Mouse (Mus musculus): Measurements from ENCODE around the gene Eif3b.
"Not testable (repeated sequence)": the region's sequence is repeated elsewhere in the genome, so short reads cannot be mapped to it uniquely, and the experiment has no call there.

Gene Eif3b

DNA sequence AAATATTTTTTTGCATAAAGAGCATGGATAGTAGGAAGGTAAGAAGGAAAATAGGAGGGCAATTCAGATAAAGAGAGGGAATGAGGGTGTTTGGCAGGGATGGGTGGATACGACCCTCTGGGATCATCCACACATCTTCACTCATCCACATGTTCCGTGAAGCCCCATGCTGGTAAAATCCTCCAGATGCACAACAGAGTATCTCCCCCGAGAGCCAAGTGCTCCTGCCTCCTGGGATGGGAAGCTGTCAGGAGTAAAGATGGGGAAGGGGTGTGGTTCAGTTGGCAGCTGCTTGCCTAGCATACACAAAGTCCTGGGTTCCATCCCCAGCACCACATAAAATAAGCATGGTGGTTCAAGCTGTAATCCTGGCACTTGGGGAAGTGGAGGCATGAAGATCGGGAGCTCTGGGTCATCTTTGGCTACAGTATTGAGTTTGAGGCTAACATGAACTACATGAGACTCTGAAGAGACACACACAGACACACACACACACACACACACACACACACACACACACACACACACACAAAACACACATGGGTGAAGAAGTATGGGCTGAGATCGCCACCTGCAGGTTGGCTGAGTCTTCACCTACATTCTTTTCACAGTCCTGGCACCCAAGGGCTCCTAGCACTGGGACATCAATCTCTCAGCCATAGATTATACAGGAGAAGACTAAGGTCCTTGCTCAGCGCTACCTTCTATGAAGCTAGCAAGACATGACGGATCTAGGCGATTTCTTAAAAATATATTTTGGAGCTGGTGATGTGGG, 22.8 kb upstream of the Eif3b start:
- no peak for DNase-seq

DNA sequence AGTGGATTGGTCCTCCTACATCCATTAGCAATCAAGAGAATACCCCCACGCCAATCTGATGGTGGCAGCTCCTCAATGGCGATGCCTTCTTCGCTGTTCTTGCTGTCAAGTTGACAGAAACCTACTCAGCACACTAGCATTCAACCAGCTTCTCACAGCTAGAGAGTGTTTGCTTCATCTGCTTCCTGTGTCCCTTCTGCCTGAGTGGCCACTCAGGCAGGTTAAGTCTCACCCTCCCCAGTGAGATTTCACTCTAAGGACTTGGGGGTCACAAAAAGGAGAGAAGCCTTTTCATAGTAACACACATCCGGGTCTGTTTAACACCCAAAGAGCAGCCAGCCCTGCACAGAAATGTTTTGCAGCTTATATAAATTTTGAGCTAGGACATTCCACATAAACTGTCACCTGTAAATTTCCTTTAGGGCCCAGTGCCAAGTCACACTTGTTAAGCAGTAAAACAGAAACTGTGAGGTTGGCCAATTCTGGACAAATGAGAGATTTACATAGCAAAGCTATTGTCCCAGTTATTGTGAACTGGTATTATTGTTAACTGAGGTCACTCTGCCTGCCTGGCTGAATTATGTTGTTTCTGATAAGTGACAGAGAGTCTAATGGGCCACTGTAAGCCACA, 16.4 kb upstream of the Eif3b start:
- no peak for DNase-seq

DNA sequence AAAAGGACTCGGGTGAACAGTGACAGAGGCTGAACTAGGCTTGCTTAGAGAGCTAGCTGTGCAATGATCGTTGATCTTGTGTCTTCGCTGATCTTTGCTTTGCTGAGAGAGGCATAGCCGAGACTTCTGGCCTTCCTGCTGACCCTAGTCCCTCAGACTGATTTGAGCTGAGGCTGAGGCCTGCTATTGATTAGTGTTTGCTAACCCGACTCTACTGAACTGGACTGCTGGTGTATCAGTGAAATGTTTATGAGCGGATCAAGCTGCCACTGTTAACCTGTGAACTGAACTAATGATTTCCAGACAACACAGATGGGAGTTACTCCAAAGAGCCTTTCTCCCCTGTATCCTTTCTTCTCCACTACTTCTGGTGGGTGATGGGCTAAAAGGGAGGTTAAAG, 14.0 kb upstream of the Eif3b start:
- no peak for DNase-seq

DNA sequence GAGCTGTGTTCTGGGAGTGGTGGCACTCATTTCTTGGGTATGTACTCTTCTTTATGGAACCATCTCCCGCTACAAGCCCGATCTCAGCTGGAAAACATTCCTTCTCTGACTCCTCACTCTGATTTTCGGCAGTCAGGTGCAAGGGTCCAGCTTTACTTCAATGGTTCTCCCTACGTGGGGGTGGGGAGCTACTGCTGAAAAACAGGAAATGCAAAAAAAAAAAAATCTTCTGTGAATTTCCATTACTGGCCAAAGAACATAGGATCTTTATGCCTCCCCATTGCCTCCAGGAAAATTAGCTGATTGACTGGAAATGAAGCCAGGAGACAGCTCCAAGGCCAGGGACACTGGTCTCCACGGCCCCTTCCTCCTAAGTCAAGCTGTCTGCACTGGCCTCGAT, 12.5 kb upstream of the Eif3b start:
- DNase-seq, result no peak

DNA sequence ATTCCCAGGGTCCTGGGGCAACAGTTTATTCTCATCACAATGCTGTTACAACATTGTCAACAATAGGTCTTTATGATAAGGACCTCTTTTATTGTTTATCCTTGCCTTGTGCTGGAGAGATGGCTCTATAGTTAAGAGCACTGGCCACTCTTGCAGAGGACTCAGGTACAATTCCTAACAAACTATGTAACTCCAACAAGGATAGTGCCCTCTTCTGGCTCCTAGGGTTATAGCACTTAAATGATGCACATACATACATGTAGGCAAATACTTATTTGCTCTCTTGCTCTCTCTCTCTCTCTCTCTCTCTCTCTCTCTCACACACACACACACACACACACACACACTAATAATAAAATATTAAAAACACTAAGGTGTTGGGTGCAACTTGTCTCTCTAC, 10.3 kb upstream of the Eif3b start:
- no peak for DNase-seq

DNA sequence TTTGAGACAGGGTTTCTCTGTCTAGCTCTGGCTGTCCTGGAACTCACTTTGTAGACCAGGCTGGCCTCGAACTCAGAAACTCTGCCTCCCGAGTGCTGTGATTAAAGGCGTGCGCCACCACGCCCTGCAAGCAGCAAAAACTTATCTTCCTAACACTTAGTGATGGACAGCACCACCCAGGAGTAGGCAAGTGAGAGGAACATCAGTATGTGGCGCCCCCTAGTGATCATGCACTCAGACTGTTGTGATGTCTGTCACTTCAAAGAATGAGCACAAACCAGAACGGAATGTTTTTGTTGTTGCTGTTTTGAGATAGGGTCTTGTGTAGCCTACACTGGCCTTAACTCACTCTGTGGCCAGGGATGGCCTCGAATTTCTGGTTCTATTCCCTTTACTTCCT, 7.8 kb upstream of the Eif3b start:
- peak; percentile 42 for DNase-seq

DNA sequence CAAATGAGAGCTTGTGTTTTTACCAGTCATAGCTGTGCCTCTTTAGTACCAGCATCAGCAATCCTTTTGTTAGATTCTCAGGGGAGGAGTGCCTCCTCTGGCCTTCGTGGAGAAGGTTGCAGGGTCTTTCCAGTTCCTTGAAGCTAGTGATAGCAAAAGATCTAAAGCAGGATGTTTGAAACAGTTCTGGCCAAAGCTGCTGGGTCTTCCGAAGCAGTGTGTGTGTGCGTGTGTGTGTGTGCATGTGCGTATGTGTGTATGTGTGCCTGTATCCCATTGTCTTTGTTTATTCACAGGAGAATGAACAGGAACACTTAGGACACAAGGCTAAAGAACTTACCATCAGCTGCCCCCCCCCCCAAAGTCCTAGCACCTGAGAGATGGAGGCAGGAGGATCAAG, 4.5 kb upstream of the Eif3b start:
- no peak for DNase-seq

DNA sequence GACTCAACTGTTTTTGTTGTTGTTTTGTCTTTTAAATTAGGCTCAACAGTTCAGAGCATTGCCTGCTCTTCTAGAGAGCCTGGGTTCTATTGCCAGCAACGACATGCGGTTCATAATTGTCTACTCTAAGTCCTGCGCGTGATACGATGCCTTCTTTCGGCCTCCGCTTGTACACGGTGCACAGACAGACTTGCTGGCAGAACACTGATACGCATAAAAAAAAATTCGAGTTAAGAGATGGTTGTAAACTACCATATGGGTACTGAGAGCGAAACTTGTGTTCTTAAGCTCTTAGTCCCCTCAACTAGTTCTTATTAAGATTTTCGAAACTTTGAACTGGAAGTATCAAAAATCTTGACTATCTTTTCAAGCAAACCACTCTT, 1.0 kb upstream of the Eif3b start:
- peak; percentile 14 for DNase-seq

DNA sequence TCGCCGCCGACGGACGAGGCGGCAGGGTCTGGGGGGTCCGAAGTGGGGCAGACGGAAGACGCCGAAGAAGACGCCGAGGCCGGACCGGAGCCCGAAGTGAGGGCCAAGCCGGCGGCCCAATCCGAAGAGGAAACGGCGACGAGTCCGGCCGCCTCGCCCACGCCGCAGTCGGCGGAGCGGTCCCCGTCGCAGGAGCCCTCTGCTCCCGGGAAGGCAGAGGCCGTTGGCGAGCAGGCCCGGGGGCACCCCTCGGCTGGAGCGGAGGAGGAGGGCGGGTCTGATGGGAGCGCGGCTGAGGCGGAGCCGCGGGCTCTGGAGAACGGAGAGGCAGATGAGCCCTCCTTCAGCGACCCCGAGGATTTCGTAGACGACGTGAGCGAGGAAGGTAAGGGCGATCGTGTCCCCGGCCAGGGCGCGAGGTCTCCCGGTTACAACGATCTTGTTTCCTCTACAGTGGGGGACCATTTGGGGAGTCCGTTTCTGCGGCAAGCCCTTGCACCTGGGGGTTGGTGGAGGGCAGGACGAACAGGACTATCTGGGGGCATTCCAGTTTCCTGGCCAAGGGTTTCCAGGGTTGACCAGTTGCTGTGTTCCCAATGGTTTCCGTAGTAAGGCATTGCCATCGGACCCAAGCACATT, 433 bp downstream of the Eif3b start:
- DNase-seq, result peak; percentile 24

DNA sequence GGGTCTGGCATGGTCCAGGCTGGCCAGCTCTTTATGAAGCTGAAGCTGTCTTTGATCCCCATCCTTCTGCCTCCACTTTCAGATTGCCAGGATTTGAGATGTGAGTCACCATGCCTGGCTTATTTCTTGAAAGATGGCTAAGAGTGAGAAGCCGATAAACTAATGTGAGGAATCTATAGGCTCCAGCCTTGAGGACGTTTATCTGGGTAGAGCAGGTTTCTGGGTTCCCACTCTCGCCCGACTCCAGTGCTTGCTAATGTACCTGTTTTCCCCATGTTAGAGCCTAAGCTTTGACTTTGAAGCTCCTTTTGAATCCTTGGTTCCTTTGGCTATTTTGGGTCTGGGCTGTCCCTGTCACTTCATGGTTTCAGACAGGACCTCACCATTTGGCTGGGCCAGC, 1.5 kb downstream of the Eif3b start:
- no peak for DNase-seq

DNA sequence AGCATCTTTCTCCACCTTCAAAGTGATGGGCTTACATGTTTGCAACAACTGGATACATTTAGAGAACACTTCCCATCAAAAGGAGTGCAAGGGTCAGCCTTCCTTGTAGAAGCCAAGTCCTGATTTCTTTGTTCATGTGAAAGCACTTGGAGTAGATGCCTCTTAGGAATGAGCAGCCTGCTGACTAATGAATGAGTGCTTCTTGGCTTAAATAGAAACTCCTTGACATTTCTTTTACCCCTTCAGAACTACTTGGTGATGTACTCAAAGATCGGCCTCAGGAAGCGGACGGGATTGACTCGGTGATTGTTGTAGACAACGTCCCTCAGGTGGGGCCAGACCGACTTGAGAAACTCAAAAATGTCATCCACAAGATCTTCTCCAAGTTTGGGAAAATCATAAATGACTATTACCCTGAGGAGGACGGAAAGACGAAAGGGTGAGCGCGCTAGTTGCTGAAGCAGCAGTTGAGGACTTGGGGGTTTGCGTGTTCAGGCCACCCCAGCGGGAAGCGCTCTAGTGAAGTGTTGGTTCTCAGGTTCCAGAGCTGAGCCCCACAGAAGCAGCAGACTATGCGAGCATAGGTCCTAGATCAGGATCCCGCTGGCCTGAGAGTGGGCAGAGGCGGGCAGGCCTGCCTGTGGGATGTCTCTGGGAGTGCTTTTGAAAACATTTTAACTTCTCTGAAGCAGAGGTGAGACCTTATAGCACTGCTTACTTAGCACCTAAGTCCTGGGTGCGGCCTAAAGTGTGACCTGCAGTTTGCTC, 6.1 kb downstream of the Eif3b start:
- DNase-seq, result no peak

DNA sequence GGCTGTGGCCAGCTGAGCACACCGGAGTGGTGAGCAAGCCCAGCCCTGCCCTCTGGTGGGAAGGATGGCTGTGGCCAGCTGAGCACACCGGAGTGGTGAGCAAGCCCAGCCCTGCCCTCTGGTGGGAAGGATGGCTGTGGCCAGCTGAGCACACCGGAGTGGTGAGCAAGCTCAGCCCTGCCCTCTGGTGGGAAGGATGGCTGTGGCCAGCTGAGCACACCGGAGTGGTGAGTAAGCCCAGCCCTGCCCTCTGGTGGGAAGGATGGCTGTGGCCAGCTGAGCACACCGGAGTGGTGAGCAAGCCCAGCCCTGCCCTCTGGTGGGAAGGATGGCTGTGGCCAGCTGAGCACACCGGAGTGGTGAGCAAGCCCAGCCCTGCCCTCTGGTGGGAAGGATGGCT, 20.0 kb downstream of the Eif3b start:
- DNase-seq, result not testable (repeated sequence)

DNA sequence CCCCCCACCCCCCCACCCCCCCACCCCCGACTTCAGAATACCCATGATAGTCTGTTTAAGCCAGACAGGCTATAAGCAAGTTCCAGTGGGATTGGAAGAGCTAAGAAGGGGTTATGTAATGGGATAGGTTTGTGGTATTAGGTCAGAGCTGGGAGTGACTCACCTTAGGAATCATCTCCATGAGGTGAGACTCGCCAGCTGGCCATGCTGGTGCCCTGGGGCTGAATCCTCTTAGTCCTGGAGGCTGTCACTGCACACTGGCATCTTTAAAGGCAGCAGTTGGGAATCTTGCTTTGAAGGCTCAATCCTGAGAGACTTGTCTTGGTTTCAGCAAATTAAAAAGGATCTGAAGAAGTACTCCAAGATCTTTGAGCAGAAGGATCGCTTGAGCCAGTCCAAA, 22.3 kb downstream of the Eif3b start:
- DNase-seq, result no peak

DNA sequence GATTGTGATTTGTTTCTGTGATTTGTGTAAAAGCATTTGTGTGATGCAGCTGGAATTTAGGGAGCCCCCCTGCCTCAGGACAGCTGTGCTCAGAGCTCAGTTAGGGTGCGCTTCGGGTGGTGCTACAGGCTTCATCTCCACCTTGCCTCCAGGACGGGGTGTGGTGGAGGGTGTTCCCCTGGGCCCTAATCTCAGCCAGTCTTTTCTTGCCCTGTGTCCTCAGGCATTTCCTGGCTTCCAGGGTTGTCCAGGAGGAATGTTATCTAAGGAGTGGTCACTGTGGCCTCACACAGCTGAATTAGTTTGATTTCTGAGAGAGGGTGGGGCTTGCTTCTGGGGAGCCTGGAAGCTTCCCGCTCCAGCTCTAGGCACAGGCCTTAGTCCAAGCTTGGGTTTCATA, 24.9 kb downstream of the Eif3b start:
- no peak for DNase-seq

DNA sequence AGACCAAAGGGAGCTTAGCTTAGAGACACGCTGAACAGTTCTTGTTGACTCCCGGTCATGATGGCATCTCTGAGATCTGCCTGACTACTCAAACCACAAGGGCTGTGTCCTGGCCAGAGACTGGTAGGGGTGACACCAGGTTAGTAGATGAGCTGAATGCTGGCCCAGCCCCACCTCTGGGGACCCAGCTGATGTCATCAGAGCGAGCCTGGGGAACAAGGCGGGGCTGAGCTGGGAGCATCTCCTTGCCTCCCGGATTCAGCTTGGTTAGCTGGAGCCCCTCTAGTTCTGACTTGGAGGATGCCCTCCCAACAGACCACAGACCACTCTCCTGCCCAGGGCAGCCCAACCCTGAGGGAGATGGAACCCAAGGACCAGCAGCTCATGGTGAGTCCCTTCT, 26.2 kb downstream of the Eif3b start, which contains the start of gene Gm4869:
TSS of gene Gm4869 (plus strand) at position 301 of the 400 bp plus-strand sequence.
- DNase-seq, result no peak

DNA sequence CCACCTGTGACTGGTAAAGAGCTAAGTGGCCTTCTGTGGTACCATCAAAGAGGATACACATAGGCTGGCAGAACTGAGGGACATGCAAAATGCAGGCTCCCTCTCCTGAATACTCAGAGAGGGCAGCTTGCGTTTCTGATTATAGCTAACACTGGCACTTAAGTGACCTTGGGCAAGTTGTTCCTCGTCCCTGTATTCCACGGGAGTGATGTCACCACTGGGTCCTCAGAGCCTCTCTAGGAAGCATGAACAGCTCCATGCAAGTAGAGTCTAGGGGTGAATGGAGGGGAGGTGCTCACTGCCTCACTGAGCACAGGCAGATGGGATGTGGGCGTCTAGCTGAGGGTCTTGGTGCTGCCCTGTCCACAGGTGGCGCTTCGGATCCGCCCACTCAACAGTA, 26.9 kb downstream of the Eif3b start:
- DNase-seq, result no peak

DNA sequence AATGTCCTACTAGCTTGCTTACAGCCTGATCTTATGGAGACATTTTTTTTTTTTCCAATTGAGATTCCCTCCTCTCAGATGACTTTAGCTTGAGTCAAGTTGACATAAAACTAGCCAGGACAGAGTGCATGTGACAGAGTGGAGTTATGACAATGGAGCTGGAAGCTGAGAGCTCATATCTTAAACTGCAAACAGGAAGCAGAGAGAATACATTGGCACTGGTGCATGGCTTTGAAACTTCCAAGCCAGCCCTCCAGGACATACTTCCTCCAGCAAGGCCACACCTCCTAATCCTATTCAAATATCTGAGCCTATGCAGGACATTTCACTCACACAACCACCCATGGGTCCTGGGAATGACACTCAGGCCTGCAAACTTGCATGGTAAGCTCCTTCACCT, 35.4 kb downstream of the Eif3b start:
- no peak for DNase-seq

DNA sequence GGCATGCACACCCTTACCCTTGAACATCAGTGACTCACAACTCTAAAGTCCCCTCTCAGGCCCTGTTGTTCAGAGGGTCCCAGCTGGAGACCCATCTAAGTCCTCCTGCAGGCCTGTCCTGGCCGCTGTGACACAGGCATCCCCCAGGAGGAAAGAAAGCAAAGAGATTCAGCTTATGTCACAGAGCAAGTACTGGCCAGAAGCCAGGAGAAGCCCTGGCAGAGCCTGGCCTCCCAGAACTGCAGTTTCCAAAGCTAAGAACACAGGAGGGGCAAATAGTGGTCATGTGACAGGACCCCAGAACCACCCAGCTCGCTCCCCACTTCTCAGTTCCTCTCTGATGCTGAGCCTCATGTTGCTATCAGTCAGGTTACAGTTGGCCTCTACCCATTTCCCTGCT, 36.3 kb downstream of the Eif3b start:
- no peak for DNase-seq

DNA sequence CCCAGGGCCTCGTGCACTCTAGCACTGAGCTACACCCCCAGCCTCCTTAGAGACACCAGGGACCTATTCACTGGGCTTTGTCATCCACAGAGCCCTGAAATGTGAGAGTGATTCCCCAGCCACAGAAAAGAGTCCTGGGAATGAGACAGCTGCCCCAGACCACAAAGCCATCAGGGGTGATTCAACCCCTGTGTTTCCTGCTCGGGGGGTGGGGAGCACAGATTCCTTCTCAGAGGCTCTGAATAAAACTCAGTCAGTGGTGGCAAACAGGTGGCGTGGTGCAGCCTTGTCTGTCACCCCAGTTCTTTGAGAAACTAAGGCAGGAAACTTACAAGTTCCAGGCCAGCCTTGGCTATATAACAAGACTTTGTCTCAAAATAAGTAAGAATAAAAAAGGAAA, 42.3 kb downstream of the Eif3b start:
- DNase-seq, result no peak

DNA sequence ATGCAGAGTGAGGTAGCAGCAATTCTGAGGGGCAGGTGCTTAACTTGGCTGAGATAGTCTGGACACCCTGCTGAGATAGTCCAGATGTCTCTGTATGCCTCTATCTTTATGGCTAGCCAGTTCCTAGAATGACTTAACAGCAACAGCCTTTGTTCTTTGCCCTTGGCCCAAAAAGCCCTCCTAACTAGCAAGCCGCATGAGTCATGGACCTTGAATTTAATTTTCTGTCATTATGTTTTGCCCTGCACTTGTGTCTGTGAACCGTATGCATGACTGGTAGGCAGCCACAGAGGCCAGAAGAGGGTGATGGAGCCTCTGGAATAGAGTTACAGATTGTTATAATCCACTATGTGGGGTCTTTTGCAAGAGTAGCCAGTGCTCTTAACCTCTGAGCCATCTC, 44.0 kb downstream of the Eif3b start:
- DNase-seq, result not testable (repeated sequence)

DNA sequence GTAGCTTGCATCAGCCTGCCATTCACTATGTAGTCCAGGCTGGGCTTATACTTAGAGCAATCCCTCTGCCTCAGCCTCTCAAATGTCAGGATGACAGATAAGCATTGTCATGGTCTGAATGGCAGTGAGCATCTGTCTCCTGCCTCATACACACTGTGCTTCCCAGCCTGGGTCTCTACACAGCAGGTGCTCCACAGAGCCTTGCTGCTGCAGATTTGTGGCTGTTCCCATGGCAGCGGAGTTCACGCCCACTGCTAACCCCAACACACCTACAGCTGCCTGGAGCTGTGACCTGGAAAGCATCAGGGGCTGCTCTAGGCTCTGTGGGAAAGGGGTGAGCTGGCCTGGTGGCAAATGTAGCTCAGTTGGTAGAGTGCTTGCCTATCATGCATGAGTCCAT, 45.8 kb downstream of the Eif3b start:
- DNase-seq, result no peak

DNA sequence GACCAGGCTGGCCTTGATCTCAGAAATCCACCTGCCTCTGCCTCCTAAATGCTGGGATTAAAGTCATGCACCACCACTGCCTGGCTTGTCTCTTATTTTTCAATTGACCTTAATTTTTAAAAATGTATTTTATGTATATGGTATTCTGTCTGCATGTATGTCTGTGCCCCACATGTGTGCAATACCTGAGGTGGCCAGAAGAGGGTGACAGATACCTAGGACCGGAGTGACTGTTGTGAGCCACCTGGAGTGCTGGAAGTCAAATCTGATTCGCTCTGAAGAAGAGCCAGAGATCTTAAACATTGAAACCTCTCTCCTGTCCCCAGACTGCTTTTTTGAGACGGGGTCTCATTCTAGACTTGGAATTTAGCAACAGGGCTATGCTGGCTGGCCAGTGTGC, 53.2 kb downstream of the Eif3b start:
- no peak for DNase-seq

DNA sequence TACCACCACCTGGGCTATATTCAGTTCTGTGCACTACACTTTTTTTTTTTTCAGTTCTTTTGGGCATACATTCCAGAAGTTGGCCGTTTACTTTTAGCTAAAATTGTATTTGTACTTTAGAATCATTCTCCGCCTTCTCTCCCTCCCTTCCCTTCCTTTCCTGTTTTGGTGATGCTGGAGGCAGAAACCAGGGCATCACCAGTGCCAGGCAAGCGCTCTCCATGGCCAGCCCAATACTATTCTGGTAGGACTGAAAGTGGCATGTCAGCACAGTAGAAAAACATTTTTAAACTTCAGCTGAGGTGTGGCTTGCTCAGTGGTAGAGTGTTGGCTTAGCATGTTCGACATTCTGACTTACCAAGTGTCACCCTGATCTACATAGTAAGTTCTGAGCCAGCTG, 62.3 kb downstream of the Eif3b start:
- DNase-seq, result peak; percentile 22

DNA sequence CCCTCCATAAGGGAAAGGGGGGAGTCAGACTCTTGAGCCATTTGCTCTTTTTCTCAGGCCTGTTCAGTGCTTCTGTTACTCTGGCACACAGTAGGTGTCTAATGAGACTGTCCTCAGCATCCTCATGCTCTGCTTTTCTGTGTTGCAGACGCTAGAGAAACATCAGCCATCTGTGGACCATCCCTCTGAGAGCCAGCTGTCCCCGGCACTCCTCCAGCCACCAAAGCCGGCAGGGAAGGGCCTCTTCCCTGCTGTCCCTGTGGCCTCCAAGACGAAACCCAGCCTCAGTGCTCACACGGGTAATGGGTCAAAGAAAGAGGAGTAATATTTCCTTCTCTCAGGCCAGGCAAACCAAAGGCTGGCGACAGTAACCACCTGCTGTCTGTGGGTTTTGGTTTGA, 72.0 kb downstream of the Eif3b start:
- no peak for DNase-seq
